Mouse (Mus musculus): Measurements from ENCODE around the gene Fetub. TPM values are rescaled to one million over a fixed set of nuclear protein-coding genes. Genes with fewer than 3 reads are reported as not detected.

Fetub gene
- polyA plus RNA-seq, 1 experiment from 2014 or later = not detected

- no peak overlapping the region for H3K27ac ChIP-seq (ENCODE audit: low read length)
- no peak for ATAC-seq
- H3K36me3 ChIP-seq (ENCODE audit: control insufficient read depth, insufficient read depth, low read length) = no peaks in the 10 kb centered on the region
- no peak overlapping the region for H3K9ac ChIP-seq (ENCODE audit: low read depth, low read length)
- no peak overlapping the region for H3K4me2 ChIP-seq (ENCODE audit: low read length)
- no peaks in the 10 kb centered on the region for H3K4me1 ChIP-seq (ENCODE audit: control insufficient read depth, insufficient read depth, low read length)
- no peaks in the 10 kb centered on the region for H3K27me3 ChIP-seq (ENCODE audit: control insufficient read depth, insufficient read depth, low read depth, low read length)
- WGBS = 62% methylated on average over 5 of the region's 5 CpGs
- H3K9me3 ChIP-seq (replicated peaks; ENCODE audit: control insufficient read depth, low read length, poor library complexity, severe bottlenecking) = no peaks in the 10 kb centered on the region
- H3K4me3 ChIP-seq (ENCODE audit: low read depth, low read length) = no peak overlapping the region
Measured at GRCm38 (mm10) chr16:22899346-22899745, 18.8 kb upstream of the Fetub start.

- H3K4me3 ChIP-seq (ENCODE audit: low read depth, low read length) = no peak overlapping the region
- no peak for ATAC-seq
- H3K27me3 ChIP-seq (ENCODE audit: control insufficient read depth, insufficient read depth, low read depth, low read length) = no peaks in the 10 kb centered on the region
- no peaks in the 10 kb centered on the region for H3K36me3 ChIP-seq (ENCODE audit: control insufficient read depth, insufficient read depth, low read length)
- no peak overlapping the region for H3K27ac ChIP-seq (ENCODE audit: low read length)
- no peak overlapping the region for H3K4me2 ChIP-seq (ENCODE audit: low read length)
- H3K9ac ChIP-seq (ENCODE audit: low read depth, low read length) = no peak overlapping the region
- H3K4me1 ChIP-seq (ENCODE audit: control insufficient read depth, insufficient read depth, low read length) = no peaks in the 10 kb centered on the region
- WGBS = 82% methylated on average over 10 of the region's 10 CpGs
- no peaks in the 10 kb centered on the region for H3K9me3 ChIP-seq (replicated peaks; ENCODE audit: control insufficient read depth, low read length, poor library complexity, severe bottlenecking)
Measured at GRCm38 (mm10) chr16:22899866-22900570, 18.1 kb upstream of the Fetub start.

- H3K27me3 ChIP-seq (ENCODE audit: control insufficient read depth, insufficient read depth, low read depth, low read length) = no peaks in the 10 kb centered on the region
- no peak overlapping the region for H3K9ac ChIP-seq (ENCODE audit: low read depth, low read length)
- no peak overlapping the region for H3K4me2 ChIP-seq (ENCODE audit: low read length)
- no peaks in the 10 kb centered on the region for H3K36me3 ChIP-seq (ENCODE audit: control insufficient read depth, insufficient read depth, low read length)
- WGBS = 90% methylated on average over 3 of the region's 3 CpGs
- no peak overlapping the region for H3K4me3 ChIP-seq (ENCODE audit: low read depth, low read length)
- no peak for ATAC-seq
- no peaks in the 10 kb centered on the region for H3K9me3 ChIP-seq (replicated peaks; ENCODE audit: control insufficient read depth, low read length, poor library complexity, severe bottlenecking)
- H3K4me1 ChIP-seq (ENCODE audit: control insufficient read depth, insufficient read depth, low read length) = no peaks in the 10 kb centered on the region
- no peak overlapping the region for H3K27ac ChIP-seq (ENCODE audit: low read length)
Measured at GRCm38 (mm10) chr16:22901326-22901725, 16.8 kb upstream of the Fetub start.

GRCm38 (mm10) chr16:22909290-22909689, 8.8 kb upstream of the Fetub start:
- H3K9ac ChIP-seq (ENCODE audit: low read depth, low read length) = no peak overlapping the region
- ATAC-seq = no peak
- no peak overlapping the region for H3K27ac ChIP-seq (ENCODE audit: low read length)
- no peaks in the 10 kb centered on the region for H3K36me3 ChIP-seq (ENCODE audit: control insufficient read depth, insufficient read depth, low read length)
- no peaks in the 10 kb centered on the region for H3K4me1 ChIP-seq (ENCODE audit: control insufficient read depth, insufficient read depth, low read length)
- H3K4me3 ChIP-seq (ENCODE audit: low read depth, low read length) = no peak overlapping the region
- no peaks in the 10 kb centered on the region for H3K27me3 ChIP-seq (ENCODE audit: control insufficient read depth, insufficient read depth, low read depth, low read length)
- WGBS = 93% methylated on average over 6 of the region's 6 CpGs
- no peaks in the 10 kb centered on the region for H3K9me3 ChIP-seq (replicated peaks; ENCODE audit: control insufficient read depth, low read length, poor library complexity, severe bottlenecking)
- H3K4me2 ChIP-seq (ENCODE audit: low read length) = no peak overlapping the region

- Histone ChIP-seq H3K9ac (ENCODE audit: low read depth, low read length) (no peak overlapping the region), H3K36me3 (ENCODE audit: control insufficient read depth, insufficient read depth, low read length) (no peaks in the 10 kb centered on the region), H3K27ac (ENCODE audit: low read length) (no peak overlapping the region), H3K27me3 (ENCODE audit: control insufficient read depth, insufficient read depth, low read depth, low read length) (no peaks in the 10 kb centered on the region), H3K4me2 (ENCODE audit: low read length) (no peak overlapping the region), H3K4me3 (ENCODE audit: low read depth, low read length) (no peak overlapping the region), H3K4me1 (ENCODE audit: control insufficient read depth, insufficient read depth, low read length) (no peaks in the 10 kb centered on the region), H3K9me3 (replicated peaks; ENCODE audit: control insufficient read depth, low read length, poor library complexity, severe bottlenecking) (0 out of 2 replicates have a peak, but pooled peaks cover 3% of the 10 kb centered on the region)
- ATAC-seq = no peak
- 74% methylated on average over 3 of the region's 3 CpGs for WGBS
Measured at GRCm38 (mm10) chr16:22911986-22912385, 6.1 kb upstream of the Fetub start.

GRCm38 (mm10) chr16:22912886-22913285, 5.2 kb upstream of the Fetub start:
- Histone ChIP-seq H3K4me1 (ENCODE audit: control insufficient read depth, insufficient read depth, low read length) (no peaks in the 10 kb centered on the region), H3K9ac (ENCODE audit: low read depth, low read length) (no peak overlapping the region), H3K27me3 (ENCODE audit: control insufficient read depth, insufficient read depth, low read depth, low read length) (no peaks in the 10 kb centered on the region), H3K4me2 (ENCODE audit: low read length) (no peak overlapping the region), H3K27ac (ENCODE audit: low read length) (no peak overlapping the region), H3K36me3 (ENCODE audit: control insufficient read depth, insufficient read depth, low read length) (no peaks in the 10 kb centered on the region), H3K9me3 (replicated peaks; ENCODE audit: control insufficient read depth, low read length, poor library complexity, severe bottlenecking) (0 out of 2 replicates have a peak, but pooled peaks cover 3% of the 10 kb centered on the region), H3K4me3 (ENCODE audit: low read depth, low read length) (no peak overlapping the region)
- WGBS = 86% methylated on average over 6 of the region's 6 CpGs
- ATAC-seq = no peak

- H3K27ac ChIP-seq (ENCODE audit: low read length) = no peak overlapping the region
- H3K4me3 ChIP-seq (ENCODE audit: low read depth, low read length) = no peak overlapping the region
- no peaks in the 10 kb centered on the region for H3K27me3 ChIP-seq (ENCODE audit: control insufficient read depth, insufficient read depth, low read depth, low read length)
- no peaks in the 10 kb centered on the region for H3K4me1 ChIP-seq (ENCODE audit: control insufficient read depth, insufficient read depth, low read length)
- 0 out of 2 replicates have a peak, but pooled peaks cover 3% of the 10 kb centered on the region for H3K9me3 ChIP-seq (replicated peaks; ENCODE audit: control insufficient read depth, low read length, poor library complexity, severe bottlenecking)
- no peak overlapping the region for H3K4me2 ChIP-seq (ENCODE audit: low read length)
- no peak overlapping the region for H3K9ac ChIP-seq (ENCODE audit: low read depth, low read length)
- no peak for ATAC-seq
- H3K36me3 ChIP-seq (ENCODE audit: control insufficient read depth, insufficient read depth, low read length) = no peaks in the 10 kb centered on the region
Measured at GRCm38 (mm10) chr16:22914276-22914675, 3.9 kb upstream of the Fetub start.

GRCm38 (mm10) chr16:22918664-22919312, 654 bp downstream of the Fetub start:
- Histone ChIP-seq H3K4me2 (ENCODE audit: low read length) (no peak overlapping the region), H3K9me3 (replicated peaks; ENCODE audit: control insufficient read depth, low read length, poor library complexity, severe bottlenecking) (0 out of 2 replicates have a peak, but pooled peaks cover 3% of the 10 kb centered on the region), H3K9ac (ENCODE audit: low read depth, low read length) (no peak overlapping the region), H3K27me3 (ENCODE audit: control insufficient read depth, insufficient read depth, low read depth, low read length) (no peaks in the 10 kb centered on the region), H3K27ac (ENCODE audit: low read length) (no peak overlapping the region), H3K4me3 (ENCODE audit: low read depth, low read length) (no peak overlapping the region), H3K4me1 (ENCODE audit: control insufficient read depth, insufficient read depth, low read length) (no peaks in the 10 kb centered on the region), H3K36me3 (ENCODE audit: control insufficient read depth, insufficient read depth, low read length) (no peaks in the 10 kb centered on the region)
- WGBS = 68% methylated on average over 15 of the region's 15 CpGs
- no peak for ATAC-seq
